Mouse (Mus musculus) embryonic facial prominence, embryonic 13.5 days (tissue): ENCODE data around the gene Gspt1. TPM values are rescaled to one million over a fixed set of nuclear protein-coding genes. Genes with fewer than 3 reads are reported as not detected.

Experiments
- ATAC-seq: fragments of 200-750 bp; cut with Nextera tagmentation; 2 replicates; pipeline ENCODE4 v1.8.0; 2017; ENCODE audit warnings: low read depth; ENCODE audit not compliant: insufficient number of reproducible peaks, insufficient read depth, low FRiP score, low TSS enrichment
- H3K27ac ChIP-seq: fragments of 300-500 bp; sonication (generic); 2 replicates; pipeline ENCODE4 v1.5.1; 2015; ENCODE audit warnings: moderate library complexity, mild to moderate bottlenecking, inconsistent platforms
- H3K27me3 ChIP-seq: fragments of 300-500 bp; sonication (generic); 2 replicates; pipeline ENCODE4 v1.6.1; 2015; ENCODE audit warnings: mild to moderate bottlenecking, inconsistent platforms
- H3K36me3 ChIP-seq: fragments of 300-500 bp; sonication (generic); 2 replicates; pipeline ENCODE4 v1.6.1; 2015; ENCODE audit warnings: mild to moderate bottlenecking, inconsistent platforms
- H3K4me1 ChIP-seq: fragments of 300-500 bp; sonication (generic); 2 replicates; pipeline ENCODE4 v1.6.1; 2015; ENCODE audit warnings: inconsistent platforms
- H3K4me2 ChIP-seq: fragments of 300-500 bp; sonication (generic); 2 replicates; pipeline ENCODE4 v1.6.1; 2015; ENCODE audit warnings: moderate library complexity, mild to moderate bottlenecking, inconsistent platforms
- H3K4me3 ChIP-seq: fragments of 300-500 bp; sonication (generic); 2 replicates; pipeline ENCODE4 v1.5.1; 2015; ENCODE audit warnings: mild to moderate bottlenecking, inconsistent platforms
- H3K9ac ChIP-seq: fragments of 300-500 bp; sonication (generic); 2 replicates; pipeline ENCODE4 v1.6.1; 2015; ENCODE audit warnings: mild to moderate bottlenecking, inconsistent platforms
- H3K9me3 ChIP-seq: fragments of 300-500 bp; sonication (generic); 2 replicates; pipeline ENCODE4 v1.6.1; 2016; ENCODE audit warnings: inconsistent platforms
- WGBS: fragments of 180-500 bp; shearing (Covaris S2); methylation state at CpG from one replicate; pipeline ENCODE4 v1.1.7; 2015; ENCODE audit warnings: mixed read lengths; 5-methylcytosine and 5-hydroxymethylcytosine counted together
- polyA plus RNA-seq: library from polyadenylated mRNA; unstranded; fragments of >200 nt; fragmentation: Nextera tagmentation; extraction: Ambion mirVana; gene quantifications from 2 replicates; pipeline ENCODE4 v1.2.1, GENCODE M21; 2015

Gene Gspt1
- polyA plus RNA-seq, 1 experiment from 2014 or later: 80.1 TPM

DNA sequence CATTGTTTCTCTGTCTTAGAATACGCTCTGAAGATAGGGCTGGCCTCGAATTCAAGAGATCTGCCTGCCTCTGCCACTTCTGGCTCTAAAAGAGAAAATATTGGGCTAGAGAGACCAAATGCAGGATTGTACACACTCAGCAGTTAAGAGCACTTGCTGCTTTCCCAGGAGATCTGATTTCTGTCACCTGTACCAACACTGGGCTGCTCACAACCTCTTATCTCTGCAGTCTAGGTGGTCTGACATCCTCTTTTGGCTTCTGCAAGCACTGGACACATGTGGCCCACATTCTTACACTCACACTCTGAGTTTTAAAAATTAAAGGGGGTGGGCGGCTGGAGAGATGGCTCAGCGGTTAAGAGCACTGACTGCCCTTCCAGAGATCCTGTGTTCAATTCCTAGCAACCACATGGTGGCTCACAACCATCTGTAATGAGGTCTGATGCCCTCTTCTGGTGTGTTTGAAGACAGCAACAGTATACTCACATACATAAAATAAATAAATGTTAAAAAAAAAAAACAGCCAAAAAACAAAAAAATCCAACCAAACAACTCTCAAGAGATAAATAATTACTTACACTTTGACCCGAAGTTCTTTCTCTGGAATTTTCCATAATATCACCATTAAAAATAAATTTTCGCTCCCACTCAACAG, 52.3 kb downstream of the Gspt1 start:
- H3K27me3 ChIP-seq: no peaks in the 10 kb centered on the region
- peak overlapping the region; percentile 90 for H3K4me2 ChIP-seq
- H3K9me3 ChIP-seq: no peaks in the 10 kb centered on the region
- no peak for ATAC-seq
- peaks cover 26% of the 10 kb centered on the region for H3K4me1 ChIP-seq
- H3K4me3 ChIP-seq: peak overlapping the region; percentile 94
- no peak overlapping the region for H3K27ac ChIP-seq
- H3K9ac ChIP-seq: peak overlapping the region; percentile 94; the same call in 1 of the 2 replicates
- H3K36me3 ChIP-seq: peaks cover 54% of the 10 kb centered on the region
- 64% methylated on average over 6 of the region's 6 CpGs for WGBS

DNA sequence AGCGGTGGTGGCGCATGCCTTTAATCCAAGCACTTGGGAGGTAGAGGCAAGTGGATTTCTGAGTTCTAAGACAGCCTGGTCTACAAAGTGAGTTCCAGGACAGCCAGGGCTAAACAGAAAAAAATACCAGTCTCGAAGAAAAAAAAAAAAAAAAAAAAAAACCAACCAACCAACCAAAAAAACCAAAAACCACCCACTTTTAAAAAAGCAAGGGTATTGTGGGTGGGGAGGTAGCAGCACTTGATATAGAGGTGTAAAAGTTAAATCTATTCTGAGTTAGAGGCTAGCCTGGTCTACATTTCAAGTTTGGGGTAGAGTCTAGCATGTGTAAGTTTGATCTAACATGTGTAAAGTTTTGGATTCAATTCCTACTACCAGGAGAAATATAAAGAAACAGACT, 53.9 kb downstream of the Gspt1 start:
- H3K27me3 ChIP-seq: no peaks in the 10 kb centered on the region
- no peak overlapping the region for H3K4me2 ChIP-seq
- ATAC-seq: no peak
- no peak overlapping the region for H3K27ac ChIP-seq
- H3K9ac ChIP-seq: no peak overlapping the region
- H3K4me3 ChIP-seq: no peak overlapping the region
- no peaks in the 10 kb centered on the region for H3K9me3 ChIP-seq
- 92% methylated on average over 3 of the region's 3 CpGs for WGBS
- H3K36me3 ChIP-seq: peaks cover 64% of the 10 kb centered on the region
- H3K4me1 ChIP-seq: peaks cover 26% of the 10 kb centered on the region

DNA sequence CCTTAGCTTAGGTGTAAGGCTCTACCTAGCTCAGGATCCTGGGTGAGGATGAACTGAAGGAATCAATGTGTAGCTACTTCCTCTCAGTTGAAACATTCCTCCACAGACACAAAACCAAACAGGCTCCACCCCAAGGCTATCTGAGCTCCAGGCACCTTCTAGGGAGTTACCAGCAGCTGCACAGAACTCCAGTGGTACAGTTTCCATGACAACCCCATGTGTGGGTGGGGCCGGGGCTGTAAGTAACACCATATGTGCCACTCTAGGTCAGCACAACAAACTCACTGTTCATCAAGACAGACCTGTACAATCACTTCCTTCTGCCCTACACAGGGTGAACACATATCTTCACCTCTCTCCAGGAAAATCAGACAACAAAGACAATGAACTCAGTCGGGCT, 55.7 kb downstream of the Gspt1 start:
- 0 out of 2 replicates have a peak, but pooled peaks have one; percentile 56 for ATAC-seq
- no peak overlapping the region for H3K4me2 ChIP-seq
- peaks cover 82% of the 10 kb centered on the region for H3K36me3 ChIP-seq
- peaks cover 12% of the 10 kb centered on the region for H3K4me1 ChIP-seq
- no peaks in the 10 kb centered on the region for H3K27me3 ChIP-seq
- H3K4me3 ChIP-seq: no peak overlapping the region
- peak overlapping the region; percentile 28; the same call in 1 of the 2 replicates for H3K9ac ChIP-seq
- no peak overlapping the region for H3K27ac ChIP-seq
- WGBS: 28% methylated on average over 2 of the region's 2 CpGs
- H3K9me3 ChIP-seq: no peaks in the 10 kb centered on the region

DNA sequence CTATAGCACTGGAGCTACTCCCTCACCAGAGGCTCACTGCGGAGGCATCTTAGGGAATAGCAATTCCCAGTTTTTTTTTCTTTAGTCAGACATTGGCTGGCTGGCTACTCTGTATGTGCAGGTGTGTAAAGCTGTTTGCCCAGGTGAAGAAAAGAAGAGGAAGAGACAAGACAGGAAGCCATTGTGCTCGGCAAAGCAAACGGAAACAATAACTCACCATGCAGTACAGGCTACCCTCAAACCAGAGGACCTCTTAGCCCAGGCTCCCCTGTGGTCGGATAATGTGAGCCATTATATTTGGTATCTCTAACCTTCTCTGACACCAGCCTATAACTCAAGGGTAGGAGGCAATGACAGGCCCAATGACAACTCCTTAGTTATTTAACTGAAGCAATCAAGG, 57.1 kb downstream of the Gspt1 start:
- 90% methylated on average over 4 of the region's 4 CpGs for WGBS
- peaks cover 95% of the 10 kb centered on the region for H3K36me3 ChIP-seq
- no peak overlapping the region for H3K4me3 ChIP-seq
- no peaks in the 10 kb centered on the region for H3K9me3 ChIP-seq
- H3K27me3 ChIP-seq: no peaks in the 10 kb centered on the region
- H3K9ac ChIP-seq: no peak overlapping the region
- H3K27ac ChIP-seq: no peak overlapping the region
- H3K4me2 ChIP-seq: no peak overlapping the region
- ATAC-seq: no peak
- peaks cover 12% of the 10 kb centered on the region for H3K4me1 ChIP-seq

DNA sequence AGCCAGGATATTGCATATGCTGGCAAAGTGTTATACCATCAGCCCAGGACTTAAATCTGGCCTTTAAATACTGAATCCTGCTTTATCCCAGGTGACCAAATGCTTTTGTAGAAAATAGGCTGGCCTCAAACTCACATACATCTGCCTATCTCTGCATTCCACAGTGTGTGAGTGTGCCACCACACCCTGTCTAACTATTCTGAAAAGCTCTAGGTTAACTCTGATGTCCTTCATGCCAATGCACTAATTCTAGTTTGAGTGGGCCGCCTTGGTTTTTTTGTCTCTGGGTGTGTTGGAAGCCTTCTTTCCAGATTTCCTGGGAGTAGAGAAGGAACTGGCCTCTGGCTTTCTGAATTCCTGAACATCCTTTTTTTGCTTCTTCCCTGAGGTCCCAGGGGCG, 60.9 kb downstream of the Gspt1 start:
- H3K27ac ChIP-seq: no peak overlapping the region
- H3K9ac ChIP-seq: no peak overlapping the region
- H3K4me1 ChIP-seq: no peaks in the 10 kb centered on the region
- no peaks in the 10 kb centered on the region for H3K9me3 ChIP-seq
- H3K4me3 ChIP-seq: no peak overlapping the region
- H3K4me2 ChIP-seq: no peak overlapping the region
- ATAC-seq: no peak
- H3K27me3 ChIP-seq: no peaks in the 10 kb centered on the region
- H3K36me3 ChIP-seq: peaks cover 75% of the 10 kb centered on the region
- 96% methylated on average over 2 of the region's 2 CpGs for WGBS

DNA sequence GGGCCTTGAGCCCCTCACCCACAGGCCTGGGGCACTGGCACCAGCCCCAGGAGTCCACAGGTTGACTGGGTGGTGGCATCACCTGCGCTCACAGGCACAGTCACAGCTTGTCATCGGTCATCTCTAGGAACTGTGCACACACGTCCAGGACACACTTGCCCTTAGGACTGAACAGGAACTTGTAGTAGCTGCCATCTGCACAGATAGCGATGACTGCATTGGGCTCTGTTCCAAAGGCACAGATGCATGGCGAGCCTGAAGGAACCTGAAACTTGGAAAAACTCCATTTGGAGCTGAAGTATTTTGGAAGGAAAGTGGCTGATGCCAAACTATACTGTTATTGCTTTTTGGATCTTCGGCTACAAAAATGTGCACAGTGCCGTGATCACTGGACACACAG, 64.0 kb downstream of the Gspt1 start:
- H3K36me3 ChIP-seq: peaks cover 44% of the 10 kb centered on the region
- 86% methylated on average over 7 of the region's 7 CpGs for WGBS
- H3K9ac ChIP-seq: no peak overlapping the region
- H3K4me1 ChIP-seq: no peaks in the 10 kb centered on the region
- no peak for ATAC-seq
- H3K27ac ChIP-seq: no peak overlapping the region
- no peaks in the 10 kb centered on the region for H3K27me3 ChIP-seq
- H3K4me2 ChIP-seq: no peak overlapping the region
- H3K4me3 ChIP-seq: no peak overlapping the region
- no peaks in the 10 kb centered on the region for H3K9me3 ChIP-seq

DNA sequence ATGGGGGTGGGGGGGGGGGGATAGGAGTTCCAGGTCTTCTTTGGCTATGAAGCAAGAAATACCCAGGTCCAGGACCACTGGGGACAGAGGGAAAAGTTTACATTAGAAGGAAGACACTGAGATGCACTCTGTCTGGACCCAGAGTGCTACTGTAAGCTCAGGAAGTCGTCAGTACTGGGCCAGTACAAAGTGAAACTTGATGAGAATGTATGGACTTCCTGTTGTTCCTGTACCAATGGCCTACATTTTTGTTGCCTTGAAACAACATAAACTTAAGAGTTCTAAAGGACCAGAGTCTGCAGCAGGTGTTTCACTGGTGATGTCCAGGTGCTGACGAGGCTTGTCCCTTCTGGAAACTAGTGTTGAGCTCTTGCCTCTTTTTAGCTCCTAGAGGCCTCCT, 76.7 kb downstream of the Gspt1 start:
- Histone ChIP-seq H3K4me2 (no peak overlapping the region), H3K9ac (no peak overlapping the region), H3K4me3 (no peak overlapping the region), H3K9me3 (no peaks in the 10 kb centered on the region), H3K27me3 (no peaks in the 10 kb centered on the region), H3K27ac (no peak overlapping the region), H3K4me1 (peaks cover 14% of the 10 kb centered on the region), H3K36me3 (no peaks in the 10 kb centered on the region)
- 67% methylated on average over 2 of the region's 2 CpGs for WGBS
- ATAC-seq: no peak

DNA sequence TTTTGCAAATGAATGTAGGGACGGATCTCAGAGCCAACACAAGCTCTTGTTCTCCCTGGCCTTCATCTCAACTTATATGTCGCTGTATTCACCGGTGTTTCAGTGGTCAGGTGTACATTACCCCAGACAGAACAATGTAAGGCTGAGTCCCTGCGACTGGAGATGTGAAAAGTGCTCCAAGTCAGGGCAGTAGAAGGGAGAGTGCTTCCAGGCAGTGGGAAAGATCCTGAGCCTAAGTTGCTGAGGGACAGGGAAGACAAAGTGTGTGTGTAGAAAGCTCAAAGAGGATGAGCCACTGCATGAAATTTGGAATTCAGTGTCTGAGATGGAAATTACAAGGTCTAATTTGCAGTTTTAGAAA, 77.3 kb downstream of the Gspt1 start:
- no peaks in the 10 kb centered on the region for H3K9me3 ChIP-seq
- peaks cover 18% of the 10 kb centered on the region for H3K4me1 ChIP-seq
- H3K36me3 ChIP-seq: no peaks in the 10 kb centered on the region
- ATAC-seq: no peak
- H3K27ac ChIP-seq: peak overlapping the region; percentile 81; the same call in 1 of the 2 replicates
- H3K27me3 ChIP-seq: no peaks in the 10 kb centered on the region
- H3K4me2 ChIP-seq: peak overlapping the region; percentile 82
- peak overlapping the region; percentile 92 for H3K4me3 ChIP-seq
- WGBS: 3% methylated on average over 4 of the region's 4 CpGs
- H3K9ac ChIP-seq: peak overlapping the region; percentile 89

DNA sequence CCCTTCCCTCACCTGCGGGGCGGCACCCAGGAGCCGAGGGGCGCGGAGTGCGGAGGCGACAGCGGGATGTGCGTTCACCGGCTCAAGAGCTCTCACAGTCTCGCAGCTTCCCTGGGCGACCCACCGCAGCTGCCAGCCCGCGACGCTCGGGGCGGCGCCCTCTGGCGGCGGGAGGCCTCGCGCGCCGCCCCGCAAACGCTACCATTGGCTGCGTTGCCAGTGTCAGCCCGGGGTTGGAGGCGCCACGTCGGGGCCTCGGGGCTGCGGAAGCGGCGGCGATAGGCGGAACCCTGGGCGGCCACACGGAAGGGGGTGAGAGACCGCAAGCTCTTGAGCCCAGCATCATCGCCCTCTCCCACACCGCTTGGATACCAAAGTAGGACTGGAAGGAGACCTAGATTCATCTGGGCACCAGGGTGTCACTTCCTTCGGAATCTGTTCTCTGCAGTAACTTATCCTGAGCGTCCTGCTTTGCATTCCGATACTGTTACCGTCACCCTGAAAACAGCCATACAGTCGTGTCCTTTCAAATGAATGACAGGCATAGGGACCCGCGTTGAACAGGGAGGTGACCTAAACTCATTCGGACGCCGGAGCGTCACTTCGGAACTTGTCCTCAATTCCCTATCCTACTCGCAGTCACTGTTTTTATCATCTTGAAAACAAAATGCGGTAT, 77.8 kb downstream of the Gspt1 start, which contains the start of gene Zc3h7a:
Gene Zc3h7a, minus strand, starts transcription at position 186 of the 676 bp plus-strand sequence.
- no peaks in the 10 kb centered on the region for H3K27me3 ChIP-seq
- H3K9ac ChIP-seq: peak within 1 kb of the TSS; percentile 89
- H3K4me1 ChIP-seq: peaks cover 23% of the 10 kb centered on the region
- H3K4me2 ChIP-seq: peak within 1 kb of the TSS; percentile 82
- H3K27ac ChIP-seq: peak within 1 kb of the TSS; percentile 81
- H3K4me3 ChIP-seq: peak within 1 kb of the TSS; percentile 92
- H3K9me3 ChIP-seq: no peaks in the 10 kb centered on the region
- no peaks in the 10 kb centered on the region for H3K36me3 ChIP-seq
- ATAC-seq: peak; percentile 87
- under 1% methylated on average over 57 of the region's 57 CpGs for WGBS

DNA sequence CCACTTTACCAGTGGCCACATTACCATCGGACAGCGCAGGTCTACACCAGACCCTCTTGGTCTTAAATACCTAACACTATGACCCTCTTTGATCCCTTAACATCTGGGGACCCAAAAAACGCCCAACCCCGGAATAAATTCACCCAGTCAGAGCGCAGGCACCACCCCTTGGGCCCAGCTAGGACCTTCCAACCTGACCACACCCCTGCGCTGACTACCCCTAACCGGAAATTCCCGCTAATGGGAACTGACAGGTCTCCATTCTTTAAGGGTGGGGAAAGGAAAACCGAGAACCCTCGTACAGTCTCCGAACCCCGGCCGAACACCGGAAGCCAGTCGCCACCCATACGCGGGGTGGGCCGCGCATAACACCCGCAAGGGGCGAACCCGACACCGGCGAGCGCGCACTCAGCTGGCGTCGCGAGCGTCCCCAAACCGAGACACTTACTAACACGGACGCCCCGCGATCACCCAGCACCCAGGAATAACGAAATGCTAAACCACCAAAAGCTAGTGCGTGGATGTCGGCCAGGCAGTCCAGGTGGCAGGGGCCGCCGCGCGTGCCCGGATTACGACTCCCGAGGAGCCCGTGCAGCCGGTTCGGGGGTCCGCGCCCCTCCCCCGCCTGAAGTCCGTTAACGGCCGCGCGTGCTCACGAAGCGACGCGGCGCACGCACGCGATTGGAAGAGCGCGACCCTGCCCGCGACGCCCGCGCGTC, 78.5 kb downstream of the Gspt1 start:
- Histone ChIP-seq H3K4me3 (peak overlapping the region; percentile 92), H3K9ac (peak overlapping the region; percentile 89), H3K4me2 (peak overlapping the region; percentile 82), H3K4me1 (peaks cover 26% of the 10 kb centered on the region), H3K27me3 (no peaks in the 10 kb centered on the region), H3K9me3 (no peaks in the 10 kb centered on the region), H3K27ac (peak overlapping the region; percentile 81), H3K36me3 (no peaks in the 10 kb centered on the region)
- WGBS: under 1% methylated on average over 72 of the region's 72 CpGs
- peak; percentile 56 for ATAC-seq

DNA sequence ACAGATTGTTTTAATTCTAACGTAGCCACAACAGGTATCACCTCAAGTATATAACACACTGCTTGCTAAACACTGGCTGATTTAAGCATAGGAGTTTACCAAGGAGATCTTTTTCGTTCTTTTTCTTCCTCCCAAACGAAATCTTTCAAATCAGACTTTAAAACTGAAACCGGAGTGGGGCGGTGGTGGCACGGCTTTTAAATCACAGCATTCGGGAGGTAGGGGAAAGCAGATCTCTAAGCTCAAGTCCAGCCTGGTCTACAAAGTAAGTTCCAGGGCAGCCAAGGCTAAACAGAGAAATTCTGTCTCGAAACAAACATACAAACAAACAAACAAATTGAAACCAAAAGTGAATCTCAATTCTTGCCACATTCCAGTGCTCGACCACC, 79.0 kb downstream of the Gspt1 start:
- Histone ChIP-seq H3K9ac (peak overlapping the region; percentile 89), H3K36me3 (no peaks in the 10 kb centered on the region), H3K4me1 (peaks cover 26% of the 10 kb centered on the region), H3K27ac (peak overlapping the region; percentile 81), H3K4me2 (peak overlapping the region; percentile 82), H3K27me3 (no peaks in the 10 kb centered on the region), H3K9me3 (no peaks in the 10 kb centered on the region), H3K4me3 (peak overlapping the region; percentile 92)
- ATAC-seq: no peak
- 4% methylated on average over 9 of the region's 9 CpGs for WGBS
